Mouse (Mus musculus) ES-E14 (cell line): ENCODE measurements around the gene Draxin. TPM values are rescaled to one million over a fixed set of nuclear protein-coding genes. Genes with fewer than 3 reads are reported as not detected.

ENCODE experiments used
- DNase-seq: peaks from one replicate; pipeline ENCODE4 v3.0.0-alpha.2; 2013; ENCODE audit warnings: low read depth, low spot score
- H3K27ac ChIP-seq: 2 replicates; pipeline ENCODE4 v1.5.1; 2012; ENCODE audit warnings: low read depth, mild to moderate bottlenecking, low read length, moderate library complexity, mixed read lengths; ENCODE audit not compliant: poor library complexity, insufficient read depth, severe bottlenecking
- H3K36me3 ChIP-seq: 2 replicates; pipeline ENCODE4 v1.6.1; 2012; ENCODE audit warnings: mild to moderate bottlenecking, low read length, moderate library complexity, mixed read lengths; ENCODE audit not compliant: control insufficient read depth, poor library complexity, insufficient read depth, severe bottlenecking
- H3K4me1 ChIP-seq, 2 experiments: fragments of 150-350 bp in 1 of 2; sonication (generic) in 1 of 2; 2 replicates each; pipeline ENCODE4 v1.6.1; 2012; ENCODE audit warnings: low read length in 2 of 2, mild to moderate bottlenecking in 1 of 2, mixed read lengths in 1 of 2; ENCODE audit not compliant: control insufficient read depth in 2 of 2, insufficient read depth in 2 of 2, poor library complexity in 1 of 2
- H3K4me3 ChIP-seq, 2 experiments: fragments of 150-350 bp in 1 of 2; sonication (generic) in 1 of 2; 2 replicates each; pipeline ENCODE4 v1.5.1; 2012; ENCODE audit warnings: low read length in 2 of 2, low read depth in 1 of 2, mild to moderate bottlenecking in 1 of 2, mixed read lengths in 1 of 2; ENCODE audit not compliant: insufficient read depth in 1 of 2, poor library complexity in 1 of 2, severe bottlenecking in 1 of 2
- H3K9ac ChIP-seq: 2 replicates; pipeline ENCODE4 v1.6.1; 2012; ENCODE audit warnings: low read depth, mild to moderate bottlenecking, low read length, mixed read lengths; ENCODE audit not compliant: poor library complexity, insufficient read depth, severe bottlenecking
- H3K9me3 ChIP-seq: fragments of 150-350 bp; sonication (generic); 2 replicates; pipeline ENCODE4 v1.6.1; 2012; ENCODE audit warnings: low read depth, mild to moderate bottlenecking, low read length; ENCODE audit not compliant: control insufficient read depth, insufficient read depth
- CHD2 ChIP-seq: IDR thresholded peaks from 2 replicates; pipeline ENCODE4 v1.6.1; 2014; ENCODE audit warnings: mild to moderate bottlenecking, low read depth, low read length, inconsistent platforms
- HCFC1 ChIP-seq: IDR thresholded peaks from 2 replicates; pipeline ENCODE4 v1.6.1; 2012; ENCODE audit warnings: low read length, inconsistent platforms, borderline replicate concordance; ENCODE audit not compliant: insufficient read depth
- MAFK ChIP-seq: IDR thresholded peaks from 2 replicates; pipeline ENCODE4 v1.6.1; 2014; ENCODE audit warnings: mild to moderate bottlenecking, low read depth, low read length, inconsistent platforms; ENCODE audit not compliant: insufficient read depth
- ZC3H11A ChIP-seq: IDR thresholded peaks from 2 replicates; pipeline ENCODE4 v1.6.1; 2012; ENCODE audit warnings: low read depth, mild to moderate bottlenecking, inconsistent platforms, low read length, borderline replicate concordance
- ZNF384 ChIP-seq: IDR thresholded peaks from 2 replicates; pipeline ENCODE4 v1.6.1; 2012; ENCODE audit warnings: low read depth, low read length, inconsistent platforms
- in situ Hi-C, 2 experiments: fragments of 600-800 bp; cut with MboI; formaldehyde crosslinking; loops; one replicate each; pipeline ENCODE4 v1.15.1; 2025; ENCODE audit warnings: low sequenced_read_pairs in 2 of 2, inconsistent platforms in 1 of 2; ENCODE audit not compliant: unreplicated experiment in 2 of 2
- total RNA-seq: library from RNA; depleted of rRNA; stranded (reverse); fragments of 300-350 nt; gene quantifications from 2 replicates; pipeline ENCODE4 v1.2.3, GENCODE M21; 2012

The Draxin gene
- total RNA-seq, 1 experiment = 0.76 TPM

DNA sequence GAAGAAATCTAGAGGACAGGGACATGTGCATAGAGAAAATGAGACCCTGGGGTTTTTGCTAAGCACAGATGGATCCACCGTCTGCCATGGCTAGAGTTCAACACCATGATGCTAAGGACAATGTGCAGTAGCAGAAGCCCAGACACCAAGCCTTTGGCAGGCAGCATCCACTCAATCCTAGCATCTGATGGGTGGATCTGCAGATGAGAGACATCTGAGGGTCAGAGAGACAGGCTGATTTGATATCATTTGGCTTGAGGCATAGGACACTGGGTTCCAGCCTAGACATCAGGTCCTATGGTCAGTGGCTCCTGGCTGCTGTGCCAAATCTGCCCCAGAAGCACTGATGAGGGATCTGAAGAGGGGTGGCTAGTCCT, 49.9 kb downstream of the Draxin start:
- H3K36me3 ChIP-seq = peaks cover 27% of the 10 kb centered on the region
- in situ Hi-C loops = no loop called here
- TF ChIP-seq MAFK (no peak), ZC3H11A (no peak), HCFC1 (no peak), CHD2 (no peak), ZNF384 (no peak)
- no peak overlapping the region for H3K9ac ChIP-seq
- H3K9me3 ChIP-seq = no peaks in the 10 kb centered on the region
- H3K4me1 ChIP-seq = peaks cover 6 to 14% of the 10 kb centered on the region in 2 experiments; a peak in 2 of 4 replicates
- no peak overlapping the region for H3K4me3 ChIP-seq
- DNase-seq = no peak
- no peak overlapping the region for H3K27ac ChIP-seq

DNA sequence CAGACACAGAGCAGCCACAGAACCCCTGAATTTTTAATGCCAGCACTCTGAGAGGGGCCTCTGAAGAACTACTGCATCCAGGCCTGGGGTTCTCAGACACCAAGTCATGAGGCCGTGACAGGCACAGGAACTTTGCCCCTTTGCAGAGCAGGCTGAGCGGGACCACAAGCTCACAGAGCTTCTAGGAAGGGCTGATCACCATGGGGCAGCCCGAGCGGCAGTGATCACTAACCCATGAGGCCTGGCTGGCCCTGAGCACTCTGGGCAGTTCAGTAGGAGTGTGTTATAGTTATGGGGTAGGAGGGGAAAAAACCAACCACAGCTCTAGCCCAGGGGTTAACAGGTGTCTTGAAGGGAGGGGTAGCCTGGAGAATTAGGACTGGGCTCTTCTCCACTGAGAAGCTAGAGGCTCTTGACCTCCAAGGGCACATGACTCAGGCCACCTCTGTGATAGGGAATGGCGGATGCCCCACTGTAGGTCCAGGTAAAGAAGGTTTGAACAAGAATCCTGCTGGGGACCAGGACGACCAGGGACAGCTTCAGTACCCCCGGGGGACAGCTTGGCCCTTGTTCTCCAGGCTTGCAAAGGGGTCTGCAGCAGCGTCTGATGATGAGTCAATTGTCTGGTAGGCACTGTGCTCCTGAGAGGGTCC, 50.4 kb downstream of the Draxin start:
- peaks cover 27% of the 10 kb centered on the region for H3K36me3 ChIP-seq
- in situ Hi-C loops = no loop called here
- H3K4me3 ChIP-seq = no peak overlapping the region
- H3K9me3 ChIP-seq = no peaks in the 10 kb centered on the region
- no peak overlapping the region for H3K9ac ChIP-seq
- H3K27ac ChIP-seq = 0 out of 2 replicates have a peak overlapping the region, but pooled peaks have one; percentile 9
- no peak for DNase-seq
- TF ChIP-seq MAFK (no peak), ZC3H11A (no peak), ZNF384 (no peak), HCFC1 (no peak)
- H3K4me1 ChIP-seq = peaks cover 6 to 17% of the 10 kb centered on the region in 2 experiments; a peak in 2 of 4 replicates

DNA sequence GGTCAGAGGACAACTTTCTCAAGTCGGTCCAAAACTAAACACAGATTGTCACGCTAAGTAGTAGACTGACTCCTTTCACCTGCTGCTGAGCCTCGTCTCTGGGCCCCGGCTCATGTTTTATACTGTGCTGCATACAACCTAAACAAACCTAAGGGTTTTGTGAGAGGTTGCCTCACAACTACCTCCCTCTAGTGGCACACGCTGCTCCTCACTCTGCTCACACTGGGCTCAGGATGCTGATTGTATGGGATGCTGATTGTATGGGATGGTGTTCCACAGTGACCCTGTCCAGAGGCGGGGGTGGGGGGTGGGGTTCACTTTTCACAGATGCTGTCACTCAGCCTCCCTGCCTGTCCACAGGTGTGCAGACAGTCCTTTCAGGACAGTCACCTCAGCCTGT, 51.3 kb downstream of the Draxin start:
- H3K9ac ChIP-seq = no peak overlapping the region
- no peak for TF ChIP-seq CHD2
- no peak for TF ChIP-seq HCFC1
- no peak for TF ChIP-seq ZNF384
- TF ChIP-seq MAFK = no peak
- no peak for TF ChIP-seq ZC3H11A
- in situ Hi-C loops = no loop called here
- H3K27ac ChIP-seq = no peak overlapping the region
- no peak overlapping the region for H3K4me3 ChIP-seq
- H3K4me1 ChIP-seq = peaks cover 6 to 22% of the 10 kb centered on the region in 2 experiments; a peak in 2 of 4 replicates
- peaks cover 27% of the 10 kb centered on the region for H3K36me3 ChIP-seq
- no peak for DNase-seq
- no peaks in the 10 kb centered on the region for H3K9me3 ChIP-seq

DNA sequence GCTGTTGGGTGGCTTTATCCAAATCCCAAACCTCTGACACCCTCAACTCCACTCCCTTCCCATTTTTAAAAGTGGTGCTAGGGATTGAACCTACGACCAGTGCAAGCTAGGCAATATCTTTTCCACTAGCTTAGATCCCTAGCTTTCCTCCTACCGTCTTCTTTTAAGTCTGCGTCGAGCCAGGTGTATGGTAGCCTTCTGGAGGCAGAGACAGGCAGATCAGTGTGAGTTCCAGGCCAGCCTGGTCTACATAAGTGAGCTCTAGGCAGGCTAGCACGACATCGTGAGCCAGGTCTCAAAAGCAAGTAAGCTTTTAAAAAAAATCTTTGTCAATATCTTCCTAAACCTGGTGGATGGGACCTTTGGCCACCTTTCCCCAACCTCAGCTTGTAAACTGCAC, 54.6 kb downstream of the Draxin start:
- no peak for DNase-seq
- in situ Hi-C loops = no loop called here
- no peak for TF ChIP-seq HCFC1
- no peak for TF ChIP-seq ZNF384
- no peak for TF ChIP-seq ZC3H11A
- no peak for TF ChIP-seq MAFK
- TF ChIP-seq CHD2 = no peak
- no peaks in the 10 kb centered on the region for H3K9me3 ChIP-seq
- peaks cover 15% of the 10 kb centered on the region for H3K36me3 ChIP-seq
- H3K27ac ChIP-seq = no peak overlapping the region
- peaks cover 2 to 16% of the 10 kb centered on the region in 2 experiments; a peak in 1 of 4 replicates for H3K4me1 ChIP-seq
- no peak overlapping the region for H3K9ac ChIP-seq
- no peak overlapping the region for H3K4me3 ChIP-seq

DNA sequence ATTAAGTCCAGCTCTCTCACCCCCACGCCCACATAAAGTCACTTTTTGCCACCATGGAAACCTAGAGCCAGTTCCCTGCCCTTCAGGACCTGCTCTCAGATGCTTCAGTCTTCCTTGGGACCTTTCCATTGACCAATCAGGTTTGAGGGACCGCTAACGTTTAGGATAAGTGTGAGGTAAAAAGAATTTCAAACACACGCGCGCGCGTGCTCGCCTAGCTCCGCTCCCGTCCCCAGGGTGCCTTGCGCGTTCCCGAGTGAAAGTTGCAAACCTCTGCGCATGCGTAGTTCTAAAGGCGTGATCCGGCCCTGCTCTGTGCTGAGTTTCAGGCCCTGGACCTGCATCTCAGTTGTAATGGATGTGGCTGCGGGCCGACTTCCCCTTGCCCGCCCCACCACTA, 55.2 kb downstream of the Draxin start:
- DNase-seq = no peak
- Histone ChIP-seq H3K9me3 (no peaks in the 10 kb centered on the region), H3K27ac (0 out of 2 replicates have a peak overlapping the region, but pooled peaks have one; percentile 15), H3K4me1 (peaks cover 2 to 15% of the 10 kb centered on the region in 2 experiments; a peak in 1 of 4 replicates), H3K36me3 (peaks cover 8% of the 10 kb centered on the region), H3K4me3 (peak overlapping the region; percentile 2 to 30; a peak in 3 of 4 replicates), H3K9ac (peak overlapping the region; percentile 38; the same call in 1 of the 2 replicates)
- in situ Hi-C loops = no loop called here
- TF ChIP-seq HCFC1 = no peak
- no peak for TF ChIP-seq ZC3H11A
- TF ChIP-seq ZNF384 = no peak
- TF ChIP-seq CHD2 = no peak
